Mouse (Mus musculus): ENCODE measurements at regions not wholly inside any gene's neighbourhood (a gene's known extent, or its start where the extent isn't known, plus 50 kb on each side); places are given as distances from the start of the nearest gene placed in this dataset.

DNA sequence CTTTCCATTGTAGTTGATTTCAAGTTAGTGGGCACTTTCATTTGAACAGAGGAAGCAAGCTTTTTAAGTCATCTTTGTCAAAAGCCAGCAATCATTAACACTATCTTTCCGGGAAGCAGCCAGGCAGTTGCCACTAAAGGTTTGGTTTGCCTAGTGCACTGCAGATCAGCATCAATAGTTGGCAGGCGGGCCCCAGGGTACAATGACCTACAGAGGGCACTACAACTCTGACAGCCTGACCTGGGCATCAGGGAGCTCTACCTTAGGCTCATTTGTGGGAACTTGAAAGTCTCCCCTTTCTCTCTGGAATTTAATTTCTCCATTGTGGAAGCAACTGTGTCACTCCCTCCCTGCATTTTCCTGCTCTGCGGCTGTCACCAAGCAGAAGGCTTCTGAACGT, 412.6 kb upstream of the Sall1 start:
- Histone ChIP-seq H3K4me2 (ENCODE audit: low read length) (no peak overlapping the region), H3K36me3 (ENCODE audit: control insufficient read depth, insufficient read depth, low read length) (no peaks in the 10 kb centered on the region), H3K9ac (ENCODE audit: low read length) (no peak overlapping the region), H3K9me3 (ENCODE audit: control insufficient read depth, low read length) (peaks cover 4% of the 10 kb centered on the region), H3K27me3 (ENCODE audit: control insufficient read depth, insufficient read depth, low read length) (no peaks in the 10 kb centered on the region), H3K27ac (replicated peaks in 1 of 2; ENCODE audit: control insufficient read depth in 1 of 2, insufficient read depth in 1 of 2, low read depth in 2 of 2, low read length in 2 of 2) (no peak overlapping the region), H3K4me1 (ENCODE audit: control insufficient read depth in 2 of 2, insufficient read depth in 2 of 2, low read length in 2 of 2) (no peaks in the 10 kb centered on the region), H3K4me3 (ENCODE audit: control insufficient read depth in 1 of 2, insufficient read depth in 1 of 2, low read depth in 1 of 2, low read length in 2 of 2) (no peak overlapping the region)
- 25% methylated on average over 4 of the region's 4 CpGs for WGBS
- no peak for ATAC-seq (ENCODE audit: insufficient number of reproducible peaks, insufficient read depth, low FRiP score, low read depth)

DNA sequence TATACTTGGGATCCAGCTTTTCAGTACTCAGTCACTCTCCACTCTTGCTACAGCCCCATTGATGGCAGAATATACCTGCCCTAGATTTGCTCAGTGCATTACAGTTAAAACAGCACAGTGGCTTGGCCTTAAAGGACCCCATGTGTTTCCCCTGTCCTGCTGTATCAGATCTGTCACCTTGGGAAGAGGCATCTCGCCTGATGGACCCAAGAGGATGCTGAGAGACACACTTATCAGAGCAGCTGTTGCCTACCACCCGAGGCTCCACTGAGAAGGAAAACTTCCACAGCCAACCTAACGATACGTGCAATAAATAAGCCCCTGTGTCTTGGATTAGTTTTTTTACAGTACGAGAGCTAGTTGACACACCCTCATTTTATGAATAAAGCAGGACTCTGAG, 411.8 kb upstream of the Sall1 start:
- no peak overlapping the region for H3K4me3 ChIP-seq (ENCODE audit: control insufficient read depth in 1 of 2, insufficient read depth in 1 of 2, low read depth in 1 of 2, low read length in 2 of 2)
- H3K4me1 ChIP-seq (ENCODE audit: control insufficient read depth in 2 of 2, insufficient read depth in 2 of 2, low read length in 2 of 2), result no peaks in the 10 kb centered on the region
- ATAC-seq (ENCODE audit: insufficient number of reproducible peaks, insufficient read depth, low FRiP score, low read depth), result no peak
- WGBS, result 54% methylated on average over 5 of the region's 5 CpGs
- no peak overlapping the region for H3K4me2 ChIP-seq (ENCODE audit: low read length)
- no peaks in the 10 kb centered on the region for H3K36me3 ChIP-seq (ENCODE audit: control insufficient read depth, insufficient read depth, low read length)
- H3K27me3 ChIP-seq (ENCODE audit: control insufficient read depth, insufficient read depth, low read length), result no peaks in the 10 kb centered on the region
- H3K9ac ChIP-seq (ENCODE audit: low read length), result no peak overlapping the region
- H3K9me3 ChIP-seq (ENCODE audit: control insufficient read depth, low read length), result peaks cover 4% of the 10 kb centered on the region
- H3K27ac ChIP-seq (replicated peaks in 1 of 2; ENCODE audit: control insufficient read depth in 1 of 2, insufficient read depth in 1 of 2, low read depth in 2 of 2, low read length in 2 of 2), result no peak overlapping the region

DNA sequence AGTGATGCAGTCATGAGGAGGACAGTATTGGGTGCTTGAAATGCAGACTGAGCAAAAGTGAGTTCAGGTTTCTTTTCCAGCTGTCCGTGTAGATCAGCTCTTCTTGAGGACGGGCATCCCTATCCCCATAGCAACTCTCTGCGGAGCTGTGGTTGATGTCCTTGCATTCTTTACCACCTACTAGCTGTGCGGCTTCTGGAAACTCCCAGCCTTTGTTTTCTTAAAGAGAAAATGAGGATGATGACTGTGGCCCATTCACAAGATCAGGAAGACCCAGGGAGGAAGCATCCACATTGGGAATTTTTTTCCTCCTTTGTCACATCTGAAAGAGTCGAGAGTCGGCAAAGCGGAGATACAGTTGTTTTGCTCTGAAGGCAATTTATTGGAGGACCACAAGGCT, 410.2 kb upstream of the Sall1 start:
- Histone ChIP-seq H3K27ac (replicated peaks in 1 of 2; ENCODE audit: control insufficient read depth in 1 of 2, insufficient read depth in 1 of 2, low read depth in 2 of 2, low read length in 2 of 2) (no peak overlapping the region), H3K9me3 (ENCODE audit: control insufficient read depth, low read length) (peaks cover 4% of the 10 kb centered on the region), H3K9ac (ENCODE audit: low read length) (no peak overlapping the region), H3K4me2 (ENCODE audit: low read length) (no peak overlapping the region), H3K27me3 (ENCODE audit: control insufficient read depth, insufficient read depth, low read length) (no peaks in the 10 kb centered on the region), H3K36me3 (ENCODE audit: control insufficient read depth, insufficient read depth, low read length) (no peaks in the 10 kb centered on the region), H3K4me3 (ENCODE audit: control insufficient read depth in 1 of 2, insufficient read depth in 1 of 2, low read depth in 1 of 2, low read length in 2 of 2) (no peak overlapping the region), H3K4me1 (ENCODE audit: control insufficient read depth in 2 of 2, insufficient read depth in 2 of 2, low read length in 2 of 2) (no peaks in the 10 kb centered on the region)
- WGBS, result 88% methylated on average over 7 of the region's 7 CpGs
- no peak for ATAC-seq (ENCODE audit: insufficient number of reproducible peaks, insufficient read depth, low FRiP score, low read depth)

DNA sequence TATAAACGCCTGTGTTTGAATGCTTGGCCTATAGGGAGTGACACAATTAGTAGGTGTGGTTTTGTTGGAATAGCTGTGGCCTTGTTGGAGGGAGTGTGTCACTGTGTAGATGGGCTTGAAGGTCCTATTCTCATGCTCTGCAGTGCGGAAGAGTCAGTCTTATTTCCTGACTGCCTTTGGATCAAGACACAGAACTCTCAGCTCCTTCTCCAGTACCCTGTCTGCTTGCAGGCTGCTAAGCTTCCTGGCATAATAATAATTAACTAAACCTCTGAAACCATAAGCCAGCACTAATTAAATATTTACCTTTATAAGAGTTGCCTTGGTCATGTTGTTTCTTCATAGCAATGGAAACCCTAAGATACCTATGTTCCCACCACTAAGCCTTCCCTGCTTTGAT, 409.8 kb upstream of the Sall1 start:
- Histone ChIP-seq H3K4me1 (ENCODE audit: control insufficient read depth in 2 of 2, insufficient read depth in 2 of 2, low read length in 2 of 2) (no peaks in the 10 kb centered on the region), H3K36me3 (ENCODE audit: control insufficient read depth, insufficient read depth, low read length) (no peaks in the 10 kb centered on the region), H3K27me3 (ENCODE audit: control insufficient read depth, insufficient read depth, low read length) (no peaks in the 10 kb centered on the region), H3K4me2 (ENCODE audit: low read length) (no peak overlapping the region), H3K27ac (replicated peaks in 1 of 2; ENCODE audit: control insufficient read depth in 1 of 2, insufficient read depth in 1 of 2, low read depth in 2 of 2, low read length in 2 of 2) (no peak overlapping the region), H3K9ac (ENCODE audit: low read length) (no peak overlapping the region), H3K4me3 (ENCODE audit: control insufficient read depth in 1 of 2, insufficient read depth in 1 of 2, low read depth in 1 of 2, low read length in 2 of 2) (no peak overlapping the region), H3K9me3 (ENCODE audit: control insufficient read depth, low read length) (peaks cover 4% of the 10 kb centered on the region)
- WGBS, result 79% methylated on average over 2 of the region's 2 CpGs
- ATAC-seq (ENCODE audit: insufficient number of reproducible peaks, insufficient read depth, low FRiP score, low read depth), result no peak

DNA sequence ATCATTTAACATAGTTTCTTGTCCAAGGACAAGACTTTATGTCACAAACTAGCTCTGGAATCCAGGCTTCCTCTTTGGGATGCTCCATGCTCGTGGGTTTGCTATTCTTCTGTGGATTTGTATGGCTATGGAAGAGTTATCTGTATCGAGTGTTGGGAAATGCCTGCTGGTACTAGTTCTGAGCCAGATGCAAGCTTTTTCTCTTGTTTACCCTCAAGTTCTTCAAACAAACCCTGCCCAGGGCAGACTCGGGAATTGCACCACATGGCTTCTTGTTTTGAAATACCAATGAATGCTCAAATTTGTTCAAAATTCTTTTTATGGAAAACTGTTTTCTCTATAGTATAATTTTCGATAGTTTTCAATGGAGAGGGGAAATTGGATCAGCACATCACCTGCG, 400.5 kb upstream of the Sall1 start:
- Histone ChIP-seq H3K9me3 (ENCODE audit: control insufficient read depth, low read length) (no peaks in the 10 kb centered on the region), H3K36me3 (ENCODE audit: control insufficient read depth, insufficient read depth, low read length) (no peaks in the 10 kb centered on the region), H3K9ac (ENCODE audit: low read length) (no peak overlapping the region), H3K27ac (replicated peaks in 1 of 2; ENCODE audit: control insufficient read depth in 1 of 2, insufficient read depth in 1 of 2, low read depth in 2 of 2, low read length in 2 of 2) (no peak overlapping the region), H3K4me3 (ENCODE audit: control insufficient read depth in 1 of 2, insufficient read depth in 1 of 2, low read depth in 1 of 2, low read length in 2 of 2) (no peak overlapping the region), H3K4me2 (ENCODE audit: low read length) (no peak overlapping the region), H3K4me1 (ENCODE audit: control insufficient read depth in 2 of 2, insufficient read depth in 2 of 2, low read length in 2 of 2) (no peaks in the 10 kb centered on the region), H3K27me3 (ENCODE audit: control insufficient read depth, insufficient read depth, low read length) (no peaks in the 10 kb centered on the region)
- no peak for ATAC-seq (ENCODE audit: insufficient number of reproducible peaks, insufficient read depth, low FRiP score, low read depth)
- WGBS, result 73% methylated on average over 5 of the region's 5 CpGs

DNA sequence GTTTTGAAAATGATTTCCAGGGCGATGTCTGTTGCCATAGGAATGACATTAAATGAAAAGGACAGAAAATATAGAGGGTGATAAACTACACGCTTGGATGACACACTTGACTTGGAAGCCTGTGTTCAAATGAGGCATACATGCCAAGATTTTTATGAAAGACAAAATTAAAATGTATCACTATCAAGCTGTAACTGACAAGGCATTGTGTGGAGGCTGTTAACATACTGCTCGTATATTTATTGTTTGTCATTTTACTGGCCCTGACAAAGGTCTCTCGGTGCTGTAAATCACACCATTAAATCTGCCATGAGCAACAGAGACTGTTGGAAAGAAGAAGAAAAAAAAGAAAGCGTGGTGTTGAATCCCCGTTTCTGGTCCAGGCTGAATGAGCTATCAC, 395.3 kb upstream of the Sall1 start:
- H3K27ac ChIP-seq (replicated peaks in 1 of 2; ENCODE audit: control insufficient read depth in 1 of 2, insufficient read depth in 1 of 2, low read depth in 2 of 2, low read length in 2 of 2), result no peak overlapping the region
- no peaks in the 10 kb centered on the region for H3K27me3 ChIP-seq (ENCODE audit: control insufficient read depth, insufficient read depth, low read length)
- H3K4me2 ChIP-seq (ENCODE audit: low read length), result no peak overlapping the region
- no peak for ATAC-seq (ENCODE audit: insufficient number of reproducible peaks, insufficient read depth, low FRiP score, low read depth)
- H3K4me3 ChIP-seq (ENCODE audit: control insufficient read depth in 1 of 2, insufficient read depth in 1 of 2, low read depth in 1 of 2, low read length in 2 of 2), result no peak overlapping the region
- no peaks in the 10 kb centered on the region for H3K36me3 ChIP-seq (ENCODE audit: control insufficient read depth, insufficient read depth, low read length)
- H3K4me1 ChIP-seq (ENCODE audit: control insufficient read depth in 2 of 2, insufficient read depth in 2 of 2, low read length in 2 of 2), result no peaks in the 10 kb centered on the region
- H3K9ac ChIP-seq (ENCODE audit: low read length), result no peak overlapping the region
- 75% methylated on average over 6 of the region's 6 CpGs for WGBS
- no peaks in the 10 kb centered on the region for H3K9me3 ChIP-seq (ENCODE audit: control insufficient read depth, low read length)

DNA sequence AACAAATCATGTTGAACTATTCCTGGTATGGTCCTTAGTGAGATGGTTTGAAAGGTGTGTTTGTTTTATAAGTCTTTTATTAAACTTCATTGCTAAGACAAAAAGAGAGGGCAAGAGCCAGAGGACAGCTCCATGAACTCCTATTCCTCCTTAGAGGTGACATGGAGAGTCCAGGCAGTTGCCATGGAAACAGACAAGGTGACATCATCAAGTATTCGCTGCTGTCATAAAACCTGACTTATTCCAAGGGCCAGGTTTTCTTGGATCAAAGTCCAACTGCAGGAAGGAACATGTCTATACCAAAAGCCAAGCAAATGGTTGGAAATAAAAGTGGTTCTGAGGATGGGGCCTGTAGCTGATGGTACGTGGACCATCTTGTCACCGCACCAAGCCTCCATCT, 383.0 kb upstream of the Sall1 start:
- ATAC-seq (ENCODE audit: insufficient number of reproducible peaks, insufficient read depth, low FRiP score, low read depth), result no peak
- 93% methylated on average over 3 of the region's 3 CpGs for WGBS
- H3K27ac ChIP-seq (replicated peaks in 1 of 2; ENCODE audit: control insufficient read depth in 1 of 2, insufficient read depth in 1 of 2, low read depth in 2 of 2, low read length in 2 of 2), result no peak overlapping the region

DNA sequence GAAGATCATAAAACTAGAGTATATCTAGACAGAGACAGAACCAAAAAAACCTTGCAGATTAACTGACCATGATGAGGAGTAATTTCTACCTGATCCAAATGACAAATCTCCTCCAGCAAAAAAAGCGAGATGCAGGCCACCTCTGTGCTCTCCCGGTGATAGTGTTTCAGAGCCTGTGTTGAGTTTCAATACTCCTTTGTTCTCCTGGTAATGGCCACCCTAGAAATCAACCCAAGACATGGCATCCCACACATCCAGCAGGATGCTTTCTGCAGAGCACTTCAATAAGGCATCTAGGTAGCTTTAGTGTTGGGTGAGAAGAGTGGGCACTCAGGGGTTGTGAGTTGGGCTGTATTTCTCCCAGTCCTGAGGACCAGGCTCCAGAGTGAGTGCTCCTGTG, 371.3 kb upstream of the Sall1 start:
- H3K36me3 ChIP-seq (ENCODE audit: control insufficient read depth, insufficient read depth, low read length), result no peaks in the 10 kb centered on the region
- H3K4me1 ChIP-seq (ENCODE audit: control insufficient read depth in 2 of 2, insufficient read depth in 2 of 2, low read length in 2 of 2), result no peaks in the 10 kb centered on the region
- no peak overlapping the region for H3K4me2 ChIP-seq (ENCODE audit: low read length)
- H3K27ac ChIP-seq (replicated peaks in 1 of 2; ENCODE audit: control insufficient read depth in 1 of 2, insufficient read depth in 1 of 2, low read depth in 2 of 2, low read length in 2 of 2), result no peak overlapping the region
- 0 out of 2 replicates have a peak, but pooled peaks cover 5% of the 10 kb centered on the region for H3K9me3 ChIP-seq (ENCODE audit: control insufficient read depth, low read length)
- no peaks in the 10 kb centered on the region for H3K27me3 ChIP-seq (ENCODE audit: control insufficient read depth, insufficient read depth, low read length)
- WGBS, result 68% methylated on average over 2 of the region's 2 CpGs
- H3K4me3 ChIP-seq (ENCODE audit: control insufficient read depth in 1 of 2, insufficient read depth in 1 of 2, low read depth in 1 of 2, low read length in 2 of 2), result no peak overlapping the region
- ATAC-seq (ENCODE audit: insufficient number of reproducible peaks, insufficient read depth, low FRiP score, low read depth), result no peak
- H3K9ac ChIP-seq (ENCODE audit: low read length), result no peak overlapping the region

More for the DNA sequence above, 383.0 kb upstream of the Sall1 start:
- no peaks in the 10 kb centered on the region for H3K36me3 ChIP-seq (ENCODE audit: control insufficient read depth, insufficient read depth, low read length)
- no peaks in the 10 kb centered on the region for H3K9me3 ChIP-seq (ENCODE audit: control insufficient read depth, low read length)
- no peak overlapping the region for H3K4me3 ChIP-seq (ENCODE audit: control insufficient read depth in 1 of 2, insufficient read depth in 1 of 2, low read depth in 1 of 2, low read length in 2 of 2)
- no peaks in the 10 kb centered on the region for H3K4me1 ChIP-seq (ENCODE audit: control insufficient read depth in 2 of 2, insufficient read depth in 2 of 2, low read length in 2 of 2)
- H3K9ac ChIP-seq (ENCODE audit: low read length), result no peak overlapping the region
- H3K4me2 ChIP-seq (ENCODE audit: low read length), result no peak overlapping the region
- no peaks in the 10 kb centered on the region for H3K27me3 ChIP-seq (ENCODE audit: control insufficient read depth, insufficient read depth, low read length)
